Mouse (Mus musculus) lung, adult 2 months (tissue): ENCODE data around the gene Hoxb4. TPM values are rescaled to one million over a fixed set of nuclear protein-coding genes. Genes with fewer than 3 reads are reported as not detected.
A peak's percentile ranks its signal among the peaks of the same experiment; 100 is the strongest.

Experiments
- DNase-seq: peaks from one replicate; pipeline ENCODE4 v3.0.0; 2022
- H3K4me1 ChIP-seq: fragments of 200-500 bp; 2 replicates; pipeline ENCODE4 v1.6.1; 2011; ENCODE audit warnings: low read length; ENCODE audit not compliant: control insufficient read depth, insufficient read depth
- H3K4me3 ChIP-seq: fragments of 200-500 bp; replicated peaks from 2 replicates; pipeline ENCODE3; 2011; ENCODE audit warnings: low read depth, mild to moderate bottlenecking, control low read depth, low read length; ENCODE audit errors: extremely low read depth
- CTCF ChIP-seq: fragments of 200-500 bp; IDR thresholded peaks from 2 replicates; pipeline ENCODE4 v1.5.1; 2011; ENCODE audit warnings: mild to moderate bottlenecking, low read length, control low read depth; ENCODE audit not compliant: insufficient read depth
- POLR2A ChIP-seq: fragments of 200-500 bp; IDR thresholded peaks from 2 replicates; pipeline ENCODE4 v1.6.1; 2011; ENCODE audit warnings: low read depth, mild to moderate bottlenecking, control low read depth, low read length, borderline replicate concordance; ENCODE audit errors: extremely low read depth
- WGBS: fragments of 180-500 bp; shearing (Covaris S2); methylation state at CpG from one replicate; pipeline ENCODE4 v1.1.7; 2018; 5-methylcytosine and 5-hydroxymethylcytosine counted together
- polyA plus RNA-seq: library from polyadenylated mRNA; depleted of rRNA; stranded (reverse); fragments of >200 nt; gene quantifications from 2 replicates; pipeline ENCODE4 v1.2.3, GENCODE M21; 2012

Gene Hoxb4
- polyA plus RNA-seq, 1 experiment: 9.9 TPM

DNA sequence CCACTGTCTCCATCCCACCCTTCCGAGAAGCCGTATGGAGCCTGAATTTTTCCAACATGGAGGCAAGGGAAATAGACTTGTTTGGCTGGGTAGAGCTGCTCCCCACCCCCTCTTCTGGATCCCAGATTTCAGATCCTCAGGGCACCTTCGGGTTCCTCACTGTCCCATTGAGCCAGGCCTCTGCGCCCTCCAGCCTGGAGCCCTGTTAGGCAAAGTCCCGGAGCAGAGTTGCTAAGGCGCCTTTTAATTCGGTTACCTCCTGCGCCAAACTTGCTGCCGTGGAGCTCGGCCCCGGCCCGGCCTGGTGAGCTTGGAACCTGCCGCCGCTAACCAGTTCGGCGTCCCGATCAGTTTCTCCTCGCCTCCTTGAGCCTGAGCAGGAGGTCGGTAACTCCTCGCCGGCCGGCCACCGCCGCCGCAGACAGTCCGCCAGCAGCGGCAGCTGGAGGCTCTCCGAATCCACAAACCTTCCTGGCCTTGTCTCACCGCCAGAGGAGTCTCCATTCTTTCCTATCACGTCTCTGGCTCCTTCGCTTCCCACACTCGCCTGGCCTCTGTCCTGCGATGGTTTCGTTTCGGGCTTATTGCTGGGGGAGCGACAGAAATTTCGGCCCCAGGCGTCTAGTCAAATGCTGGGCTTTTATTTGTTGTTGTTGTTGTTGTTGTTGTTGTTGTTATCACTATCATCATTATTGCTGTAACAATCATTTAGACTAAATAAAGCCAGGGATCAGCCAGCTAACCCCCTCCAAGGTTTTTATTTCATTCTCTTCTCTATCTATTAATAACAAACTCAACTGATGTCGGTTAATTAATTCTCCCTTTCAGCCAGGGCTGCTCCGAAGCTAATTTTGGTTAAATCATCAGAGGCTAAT lies 23.9 kb downstream of the Hoxb4 start:
- H3K4me3 ChIP-seq: peak overlapping the region; percentile 60
- TF ChIP-seq CTCF: 0 out of 2 replicates have a peak, but pooled peaks have one; percentile 0
- TF ChIP-seq POLR2A: 0 out of 2 replicates have a peak, but pooled peaks have one; percentile 11
- 29% methylated on average over 40 of the region's 40 CpGs for WGBS
- DNase-seq: peak; percentile 46
- 0 out of 2 replicates have a peak, but pooled peaks cover 2% of the 10 kb centered on the region for H3K4me1 ChIP-seq

DNA sequence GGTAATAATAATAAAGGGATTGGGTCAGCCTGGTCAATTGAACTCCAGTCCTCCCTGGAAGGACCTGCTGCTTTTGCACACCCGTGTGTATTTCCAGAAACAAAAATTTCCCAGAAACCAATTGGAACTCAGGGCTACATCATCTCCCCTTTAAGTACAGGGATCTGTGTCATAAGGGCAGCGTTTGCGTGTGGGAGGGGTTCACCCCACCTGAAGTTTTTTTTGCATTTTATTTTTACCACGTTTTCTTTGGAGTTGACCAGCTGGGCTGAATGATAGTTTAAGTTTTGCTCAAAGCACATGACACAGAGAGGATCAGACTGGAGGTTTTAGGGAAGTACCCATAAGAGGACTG lies 24.5 kb downstream of the Hoxb4 start:
- TF ChIP-seq CTCF: no peak
- no peak for TF ChIP-seq POLR2A
- Histone ChIP-seq H3K4me3 (no peak overlapping the region), H3K4me1 (0 out of 2 replicates have a peak, but pooled peaks cover 2% of the 10 kb centered on the region)
- WGBS: 47% methylated on average over 4 of the region's 4 CpGs
- DNase-seq: no peak

DNA sequence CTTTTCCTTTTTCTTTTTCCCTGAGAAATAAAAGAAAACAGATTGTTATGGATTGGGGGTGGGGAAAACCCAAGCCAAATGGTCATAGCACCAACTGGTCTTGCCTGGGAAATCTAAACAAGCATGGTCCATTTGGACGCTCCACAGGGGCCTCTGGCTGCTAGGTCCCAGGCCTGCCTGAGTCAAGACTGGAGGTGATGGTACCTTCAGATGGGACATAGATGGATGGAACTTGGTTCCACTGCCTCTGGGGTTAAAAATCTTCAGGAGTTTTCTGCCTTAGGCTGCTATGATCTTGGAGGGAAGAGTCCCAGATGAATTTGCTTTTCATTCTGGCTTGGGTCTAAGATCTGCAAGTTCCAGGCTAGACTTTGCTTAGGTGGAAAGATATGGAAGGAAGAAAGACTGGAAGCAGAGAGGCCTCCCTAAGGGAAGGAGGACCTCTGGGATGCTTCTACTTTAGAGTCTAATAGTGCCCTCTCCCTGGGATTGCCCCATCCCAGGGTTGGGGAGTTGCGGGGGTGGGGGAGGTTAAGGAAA lies 25.2 kb downstream of the Hoxb4 start:
- 56% methylated on average over 2 of the region's 2 CpGs for WGBS
- Histone ChIP-seq H3K4me1 (0 out of 2 replicates have a peak, but pooled peaks cover 5% of the 10 kb centered on the region), H3K4me3 (no peak overlapping the region)
- no peak for DNase-seq
- TF ChIP-seq POLR2A (no peak), CTCF (no peak)

GRCm38 (mm10) chr11:96344061-96344877 lies 26.2 kb downstream of the Hoxb4 start:
- Histone ChIP-seq H3K4me1 (0 out of 2 replicates have a peak, but pooled peaks cover 5% of the 10 kb centered on the region), H3K4me3 (no peak overlapping the region)
- 44% methylated on average over 40 of the region's 40 CpGs for WGBS
- TF ChIP-seq POLR2A (no peak), CTCF (no peak)
- no peak for DNase-seq

DNA sequence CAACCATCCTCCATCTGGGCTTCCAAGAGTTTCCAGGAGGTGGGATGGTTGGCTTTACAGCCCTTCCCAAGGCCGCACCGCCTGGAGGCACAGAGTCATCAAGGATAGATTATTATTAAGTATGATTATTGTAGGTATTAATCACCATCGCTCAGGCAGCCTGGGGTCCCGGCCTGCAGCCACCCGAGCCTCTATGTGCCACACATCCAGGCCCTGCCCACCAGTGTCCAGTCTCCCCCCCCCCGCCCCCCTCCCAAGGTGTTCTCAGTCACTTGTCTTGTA lies 26.8 kb downstream of the Hoxb4 start:
- no peak overlapping the region for H3K4me3 ChIP-seq
- 0 out of 2 replicates have a peak, but pooled peaks cover 5% of the 10 kb centered on the region for H3K4me1 ChIP-seq
- no peak for TF ChIP-seq POLR2A
- TF ChIP-seq CTCF: no peak
- 58% methylated on average over 6 of the region's 6 CpGs for whole genome bisulfite sequencing
- DNase-seq: no peak

GRCm38 (mm10) chr11:96345220-96345892 lies 27.3 kb downstream of the Hoxb4 start:
- TF ChIP-seq POLR2A: no peak
- TF ChIP-seq CTCF: no peak
- no peak for DNase-seq
- 0 out of 2 replicates have a peak, but pooled peaks cover 5% of the 10 kb centered on the region for H3K4me1 ChIP-seq
- no peak overlapping the region for H3K4me3 ChIP-seq
- 20% methylated on average over 34 of the region's 56 CpGs for WGBS

GRCm38 (mm10) chr11:96345893-96346806 lies 28.1 kb downstream of the Hoxb4 start:
- 30% methylated on average over 45 of the region's 45 CpGs for WGBS

GRCm38 (mm10) chr11:96346916-96347520 lies 29.0 kb downstream of the Hoxb4 start:
- H3K4me1 ChIP-seq: 0 out of 2 replicates have a peak, but pooled peaks cover 5% of the 10 kb centered on the region
- TF ChIP-seq CTCF: no peak
- TF ChIP-seq POLR2A: no peak
- no peak for DNase-seq
- no peak overlapping the region for H3K4me3 ChIP-seq
- WGBS: 69% methylated on average over 5 of the region's 5 CpGs

More at GRCm38 (mm10) chr11:96345893-96346806, 28.1 kb downstream of the Hoxb4 start:
- TF ChIP-seq CTCF: no peak
- TF ChIP-seq POLR2A: no peak
- Histone ChIP-seq H3K4me3 (peak overlapping the region; percentile 11), H3K4me1 (0 out of 2 replicates have a peak, but pooled peaks cover 5% of the 10 kb centered on the region)
- DNase-seq: no peak
